Mouse (Mus musculus) bone marrow macrophage, adult 2 months (primary cell): ENCODE data around the gene Brd7.

Source experiments
- CTCF ChIP-seq: IDR thresholded peaks from 2 replicates; pipeline ENCODE4 v1.5.1; 2012; ENCODE audit warnings: low read depth, mild to moderate bottlenecking, low read length, moderate library complexity
- POLR2A ChIP-seq: IDR thresholded peaks from 2 replicates; pipeline ENCODE4 v1.6.1; 2012; ENCODE audit warnings: mild to moderate bottlenecking, low read depth, low read length, borderline replicate concordance

DNA sequence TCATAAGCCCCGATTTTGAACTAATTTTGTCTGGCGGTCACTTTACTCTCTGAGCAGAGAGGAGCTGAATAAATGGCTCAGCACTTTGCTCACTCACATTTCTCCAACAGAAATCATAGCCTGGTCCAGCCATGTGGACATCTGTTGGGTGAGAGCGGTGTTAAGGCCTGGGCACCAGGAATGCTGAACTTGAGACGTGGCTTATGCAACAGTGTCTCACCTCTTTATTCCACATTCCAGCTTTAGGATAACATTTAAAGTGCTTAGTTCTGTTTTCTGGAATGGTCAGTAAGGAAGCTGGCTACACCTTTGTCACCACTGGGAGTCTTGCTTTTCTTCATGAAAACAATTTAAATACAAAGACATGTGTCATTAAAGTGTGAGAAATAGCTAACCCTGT lies 36.1 kb upstream of the Brd7 start:
- TF ChIP-seq CTCF (no peak), POLR2A (no peak)
